Mouse (Mus musculus): Measurements from ENCODE around the gene Sspn.
A peak's percentile ranks its signal among the peaks of the same experiment; 100 is the strongest.

Gene Sspn

DNA sequence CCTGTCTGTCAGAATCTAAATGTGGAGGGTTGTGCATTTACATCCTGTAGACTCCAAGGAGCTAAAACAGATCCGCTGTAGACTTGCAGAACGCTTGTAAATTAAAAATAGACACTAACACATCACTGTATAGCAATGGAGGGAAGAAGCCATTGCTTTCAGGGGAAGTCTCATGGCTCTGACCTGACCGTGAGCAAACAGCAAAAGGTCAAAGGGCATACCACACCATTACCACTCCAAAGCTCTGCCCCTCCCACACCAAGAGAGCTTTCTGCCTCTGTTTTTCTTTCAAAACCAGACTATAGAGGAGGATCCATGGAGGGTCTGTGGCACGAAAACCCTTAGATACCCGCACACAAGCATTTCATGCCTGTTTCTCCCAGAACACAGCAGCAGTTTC lies 41.9 kb downstream of the Sspn start:
- DNase-seq (ENCODE audit: low spot score) = peak; percentile 62

DNA sequence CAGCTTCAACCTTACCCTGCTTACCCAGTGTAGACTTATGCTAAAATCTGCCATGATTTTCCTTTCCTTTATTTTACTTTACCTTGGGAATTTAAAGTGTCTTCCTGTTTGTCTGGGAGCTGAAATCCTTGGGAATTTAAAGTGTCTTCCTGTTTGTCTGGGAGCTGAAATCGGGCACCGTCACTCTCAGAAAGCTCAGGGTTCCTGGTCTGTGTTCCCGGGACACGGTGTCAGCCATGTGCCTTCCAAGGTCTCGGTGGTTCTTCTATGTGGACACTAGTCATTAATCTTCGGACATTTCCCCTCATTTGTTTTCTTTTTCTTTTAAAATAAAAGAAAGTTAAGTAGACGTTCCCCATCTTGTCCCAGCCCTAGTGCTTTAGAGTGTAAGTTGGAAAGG lies 43.3 kb downstream of the Sspn start:
- DNase-seq (ENCODE audit: low spot score) = no peak

- DNase-seq (ENCODE audit: low spot score) = no peak
Observed at GRCm38 (mm10) chr6:145977344-145977743, 45.9 kb downstream of the Sspn start.

DNA sequence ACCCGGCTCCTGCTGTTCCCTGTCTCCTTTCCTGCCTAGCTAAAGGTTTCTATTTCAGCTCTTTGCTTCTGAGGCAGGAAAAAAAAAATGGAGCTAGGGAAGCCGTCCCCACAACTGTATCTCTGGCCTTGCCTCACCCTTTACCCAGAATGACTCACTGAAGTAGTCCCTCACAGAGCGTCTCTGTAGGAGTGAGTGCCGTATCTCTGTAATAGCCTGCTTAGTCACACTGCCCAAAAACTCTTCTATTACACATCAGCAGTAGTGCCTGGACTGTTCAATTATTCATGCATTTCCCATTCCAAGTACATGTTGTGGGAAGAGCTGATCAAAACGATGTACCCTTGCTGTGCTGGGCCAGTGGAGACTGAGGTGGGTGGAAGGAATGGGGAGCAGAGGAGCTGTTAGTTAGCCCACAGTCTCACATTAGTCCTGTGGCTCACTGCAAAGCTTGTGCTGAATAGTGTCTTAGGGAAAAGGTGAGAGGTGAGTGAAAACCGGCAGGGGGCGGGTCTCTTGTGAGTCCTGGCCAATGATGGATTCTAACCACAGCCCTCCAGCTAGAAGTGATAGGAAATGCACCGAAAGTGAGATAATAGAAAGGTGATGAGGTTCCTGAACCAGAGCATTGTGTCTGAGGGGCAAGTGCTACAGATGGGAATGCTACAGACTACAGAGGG lies 46.5 kb downstream of the Sspn start:
- no peak for DNase-seq (ENCODE audit: low spot score)

DNA sequence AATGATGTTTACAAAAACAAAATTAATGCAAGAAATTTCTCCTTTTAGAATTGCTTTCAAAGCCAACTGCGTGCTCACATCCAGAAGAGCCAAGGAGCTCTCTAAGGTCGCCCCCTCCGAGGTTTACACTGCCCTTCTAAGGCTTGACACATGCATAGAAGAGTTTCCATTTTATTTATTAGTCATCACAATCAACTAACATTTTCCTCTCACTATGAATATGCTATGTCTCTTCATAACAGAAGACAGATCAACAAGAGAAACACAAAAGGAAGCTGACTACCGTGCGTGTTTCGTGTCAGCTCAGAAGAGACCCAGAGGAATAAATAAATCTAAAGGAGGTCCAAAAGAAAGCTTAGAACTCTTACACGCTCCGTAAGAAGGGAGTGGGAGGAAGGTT lies 49.6 kb downstream of the Sspn start:
- DNase-seq (ENCODE audit: low spot score) = no peak

DNA sequence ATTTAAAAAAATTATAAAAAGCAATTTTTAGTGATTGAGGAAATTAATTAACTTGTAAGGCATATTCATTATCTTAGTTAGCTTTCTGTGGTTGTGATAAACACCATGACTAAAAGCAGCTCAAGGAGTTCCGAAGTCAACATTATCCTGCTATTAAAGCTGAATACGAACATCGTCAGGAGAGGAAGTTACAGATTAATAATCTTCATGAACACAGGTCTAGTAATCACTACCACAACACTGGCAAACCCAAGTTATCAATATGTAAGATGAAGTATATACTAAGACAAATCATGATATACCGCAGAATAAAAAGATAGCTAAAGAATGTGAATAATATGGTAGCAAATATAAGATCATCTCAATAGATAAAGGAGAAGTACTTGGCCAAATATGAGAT lies 50.9 kb downstream of the Sspn start:
- DNase-seq (ENCODE audit: low spot score) = no peak

- DNase-seq (ENCODE audit: low spot score) = no peak
Observed at GRCm38 (mm10) chr6:145990578-145990977, 59.1 kb downstream of the Sspn start.

GRCm38 (mm10) chr6:145992526-145992925 lies 61.1 kb downstream of the Sspn start:
- no peak for DNase-seq (ENCODE audit: low spot score)

DNA sequence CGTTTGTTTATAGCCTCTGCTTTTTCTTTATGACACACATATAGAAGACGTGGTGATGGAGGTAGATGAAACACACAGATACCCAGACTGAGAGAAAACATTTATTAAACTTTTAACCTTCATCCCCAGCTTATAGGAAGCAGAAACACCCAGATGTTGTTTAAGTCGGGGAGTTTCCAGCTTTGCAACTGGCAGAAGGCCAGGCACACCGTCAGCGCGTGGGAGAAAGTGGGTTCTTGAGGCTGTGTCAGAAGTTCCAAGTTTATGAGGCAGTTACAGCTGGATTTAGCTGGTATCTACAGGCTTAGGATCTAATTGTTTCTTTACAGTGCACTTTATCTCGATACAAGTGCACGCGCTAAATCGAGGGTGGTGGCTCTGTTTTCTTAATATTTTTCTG lies 61.5 kb downstream of the Sspn start:
- DNase-seq (ENCODE audit: low spot score) = no peak

DNA sequence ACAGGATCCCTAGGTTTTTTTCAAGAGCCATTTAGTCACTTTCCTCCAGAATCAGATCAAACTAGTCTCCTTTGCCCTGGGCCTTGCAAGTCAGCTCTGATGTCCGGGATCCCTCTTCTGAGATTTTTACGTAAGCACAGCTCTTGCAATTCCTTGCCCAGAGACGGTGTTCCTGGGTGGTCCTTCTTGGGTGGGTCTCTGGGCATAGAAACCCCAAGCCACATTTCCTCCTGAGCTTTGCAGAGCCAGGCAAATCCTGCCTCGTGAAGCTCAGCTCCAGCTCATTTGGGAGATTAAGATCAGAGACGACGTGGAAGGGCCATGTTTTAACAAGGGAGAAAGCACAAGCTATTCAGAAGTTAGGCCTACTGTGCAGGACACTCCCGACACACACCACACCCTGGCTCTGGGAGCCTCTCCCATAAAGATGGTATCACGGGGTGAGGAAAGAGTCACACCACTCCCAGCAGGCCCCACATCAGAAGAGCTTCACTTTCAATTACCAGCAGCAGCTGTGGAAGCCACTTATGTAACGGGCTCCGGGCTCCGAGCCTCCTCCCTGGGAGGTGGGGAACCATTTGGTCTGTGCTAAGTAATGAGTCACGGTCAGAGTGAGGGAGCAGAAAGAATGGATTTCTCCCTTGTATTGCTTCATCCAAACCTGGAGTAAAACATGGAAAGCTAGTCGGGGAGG lies 67.0 kb downstream of the Sspn start:
- peak; percentile 52 for DNase-seq (ENCODE audit: low spot score)

GRCm38 (mm10) chr6:146000767-146001166 lies 69.3 kb downstream of the Sspn start:
- DNase-seq (ENCODE audit: low spot score) = no peak

DNA sequence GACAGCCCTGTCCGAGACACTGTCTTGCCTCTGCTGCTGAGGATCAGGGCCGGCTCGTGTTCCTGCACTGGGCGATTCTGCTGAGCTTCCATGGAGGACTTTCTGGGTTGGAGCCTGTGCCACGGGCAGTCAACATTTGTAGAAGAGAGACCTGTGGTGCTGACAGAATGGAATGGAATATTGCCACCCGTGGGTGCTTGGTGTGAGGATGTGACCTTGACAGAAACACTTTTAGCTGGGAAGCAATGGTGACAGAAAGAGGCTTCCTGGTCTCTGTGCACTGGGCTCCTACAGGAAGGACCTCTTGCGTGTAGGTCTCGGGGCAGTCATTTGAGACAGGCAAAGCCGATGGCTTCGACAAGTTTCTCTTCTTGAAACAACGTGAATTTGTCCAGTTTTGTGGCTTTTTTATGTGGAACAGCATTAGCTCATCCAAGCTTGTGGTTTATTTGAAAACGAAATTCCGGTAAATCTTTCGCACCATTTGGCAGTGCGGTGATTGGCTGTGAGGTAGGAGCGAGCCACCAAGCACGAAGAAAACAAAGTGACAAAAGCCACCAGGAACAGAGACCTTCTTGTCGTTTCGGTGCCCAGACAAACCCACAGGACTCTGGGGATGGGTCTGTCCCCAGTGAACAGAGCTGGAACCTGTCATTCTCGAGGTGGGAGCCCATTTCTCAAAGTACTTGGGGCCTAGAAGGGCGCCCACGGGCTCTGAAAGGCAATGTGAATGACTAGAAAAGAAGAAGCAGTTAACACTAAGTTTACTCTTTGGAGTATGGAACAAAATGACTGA lies 70.2 kb downstream of the Sspn start:
- no peak for DNase-seq (ENCODE audit: low spot score)

DNA sequence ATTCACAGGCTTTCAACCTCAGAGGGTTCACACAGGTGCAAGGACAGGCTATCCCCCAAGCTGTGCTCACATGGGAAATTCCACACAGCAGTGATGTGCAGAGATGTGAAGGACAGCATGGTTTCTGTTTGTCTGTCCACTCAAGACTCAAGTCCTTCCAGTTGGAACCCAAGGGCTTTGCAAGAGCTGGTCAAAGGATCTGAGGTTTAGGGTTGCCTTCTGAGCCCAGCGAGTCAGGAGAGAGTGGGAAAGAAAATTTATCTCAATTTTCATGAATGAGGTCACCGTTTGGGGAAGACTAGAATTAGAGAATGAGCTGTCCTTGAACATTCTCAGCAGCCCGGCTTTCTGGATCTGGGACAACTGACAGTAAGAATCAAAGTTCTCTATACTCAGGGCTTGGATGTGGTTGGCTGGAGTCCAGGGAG lies 72.7 kb downstream of the Sspn start:
- DNase-seq (ENCODE audit: low spot score) = no peak

DNA sequence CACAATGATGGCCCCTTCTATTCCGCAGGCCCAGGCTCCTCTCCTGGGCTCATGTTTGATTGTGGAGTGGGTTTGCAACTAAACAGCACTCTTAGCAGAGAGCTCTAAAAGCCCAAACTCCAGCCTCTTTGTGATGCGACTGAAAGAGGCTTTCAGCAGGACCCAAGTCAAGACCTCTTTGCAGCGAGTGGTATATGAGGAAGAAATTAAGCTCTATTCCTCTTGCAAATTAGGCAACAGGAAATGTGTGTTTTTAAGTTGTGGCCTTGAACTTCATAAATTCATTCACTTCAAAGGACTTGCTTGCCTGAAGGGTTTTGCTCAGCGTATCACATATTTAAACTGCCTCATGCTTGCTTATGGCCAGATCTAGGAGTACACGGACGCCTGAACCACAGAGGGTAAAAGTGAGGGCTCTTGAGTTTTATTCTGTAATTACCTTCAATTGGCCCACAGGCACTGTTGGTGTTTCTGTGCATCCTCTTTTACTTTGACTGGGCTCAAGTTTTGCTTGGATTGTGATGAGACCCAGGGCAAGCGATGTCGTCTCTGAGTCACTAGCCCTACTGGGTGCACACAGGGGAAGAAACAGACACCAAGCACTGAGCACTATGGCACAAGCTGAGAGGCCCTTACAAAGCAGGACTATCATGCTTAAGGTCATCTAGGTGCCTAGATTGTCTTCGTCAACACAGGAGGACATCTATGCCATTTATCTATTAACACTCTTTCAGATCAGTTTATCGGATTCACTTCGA lies 73.9 kb downstream of the Sspn start:
- DNase-seq (ENCODE audit: low spot score) = no peak

- no peak for DNase-seq (ENCODE audit: low spot score)
Observed at GRCm38 (mm10) chr6:146005935-146006564, 74.6 kb downstream of the Sspn start.

GRCm38 (mm10) chr6:146006753-146007152 lies 75.3 kb downstream of the Sspn start:
- DNase-seq (ENCODE audit: low spot score) = no peak

DNA sequence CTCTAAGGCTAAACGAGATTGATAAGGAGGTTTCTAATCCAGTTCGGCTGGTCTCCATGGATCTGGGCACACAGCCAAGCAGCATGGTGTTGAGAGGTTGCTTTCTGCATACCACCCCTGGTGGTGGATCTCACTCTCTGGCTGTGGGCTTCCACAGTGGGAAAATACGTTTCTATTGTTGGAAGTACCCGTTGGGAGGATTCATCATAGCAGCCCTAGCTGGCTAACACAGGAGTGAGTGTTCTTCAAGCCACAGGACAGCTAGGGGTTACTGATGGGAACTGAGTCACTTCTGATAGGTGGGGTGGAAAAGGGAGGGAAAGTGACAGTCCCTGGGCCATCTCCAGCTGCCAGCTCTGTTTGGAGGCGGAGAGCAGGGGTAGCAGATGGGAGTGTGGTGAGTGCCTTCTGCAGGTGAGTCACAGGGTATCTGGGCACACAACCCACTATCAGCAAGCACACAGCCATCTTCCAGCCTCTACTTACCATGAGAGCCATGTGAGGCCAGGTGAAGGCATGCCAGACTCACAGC lies 77.1 kb downstream of the Sspn start:
- no peak for DNase-seq (ENCODE audit: low spot score)

DNA sequence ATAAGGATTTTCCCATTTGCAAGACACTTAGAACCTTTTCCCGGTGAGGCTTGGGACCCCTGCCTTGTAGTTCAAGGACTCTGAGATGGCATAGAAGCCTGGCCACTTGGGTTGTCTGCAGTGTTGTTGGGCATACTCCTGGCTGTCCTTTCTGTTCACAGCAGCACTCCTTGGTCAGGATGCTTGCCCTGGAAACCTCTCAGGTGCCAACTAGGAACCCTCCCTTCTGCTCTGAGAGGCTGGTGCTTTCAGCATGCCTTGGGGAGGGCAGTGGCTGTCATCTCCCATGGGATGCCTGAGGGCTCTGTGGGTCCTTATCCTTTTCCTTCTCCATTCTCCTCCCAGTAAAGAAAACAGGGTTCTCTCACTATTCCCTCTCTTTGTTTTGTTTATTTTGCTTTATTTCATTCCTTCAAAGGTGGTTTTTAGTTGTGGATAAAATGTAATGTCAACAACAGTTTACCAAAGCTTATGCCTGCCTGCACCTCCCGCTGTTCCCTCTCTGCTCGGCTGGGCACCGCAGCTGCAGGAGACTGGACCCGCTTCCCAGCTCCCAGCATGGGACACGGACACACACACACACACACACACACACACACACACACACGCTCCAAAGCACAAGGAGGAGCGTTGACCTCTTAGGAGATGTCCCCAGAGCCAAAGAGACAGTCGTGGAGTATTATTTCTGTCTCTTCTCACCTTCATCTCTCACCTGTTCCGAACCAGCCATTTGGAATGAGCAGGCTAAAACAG lies 77.9 kb downstream of the Sspn start:
- DNase-seq (ENCODE audit: low spot score) = no peak

- DNase-seq (ENCODE audit: low spot score) = no peak
Observed at GRCm38 (mm10) chr6:146010093-146010764, 78.8 kb downstream of the Sspn start.

DNA sequence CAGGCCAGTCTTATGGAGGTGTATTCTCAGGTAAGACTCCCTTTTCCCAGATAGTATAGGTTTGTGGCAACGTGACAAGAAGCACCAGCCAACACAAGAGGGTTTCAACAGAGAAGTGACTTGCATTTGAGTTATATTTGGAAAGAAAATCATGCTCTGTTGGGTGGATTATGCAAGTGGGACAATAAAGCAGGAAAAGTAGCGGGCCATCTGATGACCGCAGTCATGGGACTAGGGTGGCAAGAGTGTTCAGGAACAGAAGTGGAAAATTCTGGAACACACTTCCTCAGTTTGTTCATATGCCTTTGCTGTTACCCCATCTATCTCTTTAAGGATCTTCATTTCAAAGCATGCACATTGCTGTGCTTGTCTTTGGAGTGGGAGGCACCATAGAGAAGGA lies 82.9 kb downstream of the Sspn start:
- DNase-seq (ENCODE audit: low spot score) = no peak
